Mouse (Mus musculus) heart, postnatal 25 days (tissue): ENCODE measurements around the gene Prn. TPM values are rescaled to one million over a fixed set of nuclear protein-coding genes. Genes with fewer than 3 reads are reported as not detected.

Experiments used
- DNase-seq: peaks from one replicate; pipeline ENCODE4 v3.0.0; 2022; ENCODE audit warnings: low spot score
- intact Hi-C: fragments of 180-260 bp; cut with DNase I; formaldehyde crosslinking; loops from one replicate; pipeline ENCODE4 v1.15.1; 2025
- total RNA-seq, 2 experiments: library from RNA; stranded (reverse); gene quantifications; 2 replicates each; pipeline ENCODE4 v1.2.3; 2021

Prn gene
- total RNA-seq, 2 experiments from 2014 or later: 1.9 to 2.5 TPM

DNA sequence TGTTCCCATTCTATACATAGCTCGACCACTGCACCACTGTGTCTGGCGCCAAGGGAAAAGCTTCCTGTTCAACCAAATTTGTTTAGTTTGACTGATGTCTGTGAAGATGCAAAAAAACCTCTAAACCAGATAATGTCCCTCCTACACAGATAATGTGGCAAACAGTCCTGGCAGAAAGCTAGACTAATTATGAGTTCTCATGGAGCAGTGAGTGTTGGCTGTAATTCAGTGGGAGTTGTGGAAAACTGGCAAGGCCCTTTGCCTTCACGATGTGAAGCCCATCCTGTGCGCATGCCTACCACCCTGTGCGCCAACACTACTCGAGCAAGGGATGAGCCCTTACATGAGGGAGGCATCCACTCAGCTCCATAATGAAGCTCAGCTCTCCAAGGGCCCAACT lies 36.0 kb downstream of the Prn start:
- DNase-seq: peak; percentile 0

DNA sequence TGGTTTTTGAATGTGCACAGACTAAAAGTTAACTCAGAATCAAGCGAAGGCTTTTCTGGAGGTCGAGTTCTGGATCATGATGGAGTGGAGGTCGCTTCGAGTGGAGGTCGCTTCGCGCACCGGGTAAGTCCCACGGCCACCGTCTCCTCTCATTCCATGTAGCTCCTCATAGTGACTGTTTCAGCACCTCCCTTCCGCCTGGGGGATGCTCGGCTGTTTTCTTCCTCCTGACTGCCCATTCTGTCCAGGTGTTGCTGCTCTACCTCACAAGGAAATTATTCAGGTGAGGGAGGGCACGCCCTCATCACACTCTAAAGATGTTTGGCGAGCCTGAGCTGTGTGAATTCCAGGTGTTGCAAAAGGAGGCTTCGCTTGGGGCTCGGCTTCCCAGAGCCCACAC lies 36.6 kb downstream of the Prn start:
- intact Hi-C loops: loop anchor here (5.0 to 10.0 kb wide), 2 partner anchors 44 to 402 kb away; no protein-coding TSS in a partner anchor
- peak; percentile 0 for DNase-seq

More for the DNA sequence above, 36.0 kb downstream of the Prn start:
- intact Hi-C loops: loop anchor here (5.0 to 10.0 kb wide), 2 partner anchors 43 to 401 kb away; no protein-coding TSS in a partner anchor

DNA sequence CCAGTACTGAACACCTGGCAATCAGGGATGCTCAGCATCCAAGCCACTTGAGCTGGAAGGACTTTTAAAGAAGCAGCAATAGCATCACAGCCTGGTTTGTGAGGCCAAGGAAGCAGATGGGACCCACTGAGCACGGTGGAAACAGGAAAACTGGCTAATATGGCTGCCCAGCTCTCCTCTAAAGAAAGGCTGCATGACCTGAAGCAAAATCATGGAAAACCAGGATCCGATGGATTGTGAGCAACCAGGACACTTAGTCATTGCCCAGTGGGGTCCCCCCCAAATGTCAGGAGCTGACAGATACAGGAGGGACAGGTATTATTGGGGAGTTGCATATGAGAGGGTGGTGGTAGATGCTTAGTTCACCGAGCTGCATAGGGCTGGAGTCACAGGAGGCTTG lies 38.4 kb downstream of the Prn start:
- peak; percentile 0 for DNase-seq
- intact Hi-C loops: loop anchor here (5.0 to 10.0 kb wide), 2 partner anchors 46 to 403 kb away; no protein-coding TSS in a partner anchor

DNA sequence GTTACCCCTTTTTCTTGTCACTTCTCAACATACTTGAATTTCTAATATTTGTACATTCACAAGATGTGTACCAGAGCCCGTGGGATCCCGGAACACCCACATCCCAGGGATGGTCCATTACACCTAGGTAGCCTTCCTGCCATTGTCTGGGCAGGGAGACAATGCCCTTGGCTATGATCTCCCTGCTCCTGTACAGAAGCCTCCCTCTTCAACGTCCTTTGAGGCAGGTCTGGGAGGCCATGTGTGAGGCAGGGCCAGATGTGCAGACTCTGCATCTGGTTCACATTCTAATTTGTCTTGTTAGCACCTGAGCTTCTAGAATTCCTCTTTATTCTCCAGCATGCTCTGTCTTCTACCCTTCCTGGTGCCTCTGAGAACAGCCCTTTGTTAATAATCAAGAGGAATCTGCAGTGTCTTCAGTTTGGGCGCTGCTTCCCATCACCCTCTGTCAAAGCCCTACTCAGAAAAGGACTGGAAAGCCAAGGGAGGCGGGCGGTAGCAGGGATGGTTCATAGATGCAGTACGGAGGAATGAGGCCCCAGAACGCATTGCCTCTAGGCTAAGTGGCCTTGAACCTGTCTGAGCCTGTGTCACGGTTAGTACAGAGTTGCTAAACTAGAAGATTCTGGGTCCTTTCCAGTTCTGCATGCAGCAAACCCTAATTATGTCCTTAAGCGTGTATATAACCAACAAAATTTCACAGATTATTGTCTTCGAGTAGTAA lies 39.3 kb downstream of the Prn start:
- intact Hi-C loops: loop anchor here (1.0 to 10.0 kb wide), 3 partner anchors 47 to 404 kb away; no protein-coding TSS in a partner anchor
- no peak for DNase-seq

GRCm38 (mm10) chr2:131949767-131950597 lies 40.2 kb downstream of the Prn start:
- peak; percentile 1 for DNase-seq
- intact Hi-C loops: loop anchor here (1.0 to 10.0 kb wide), 4 partner anchors 48 to 405 kb away; partner anchors contain the start of gene Adra1d

GRCm38 (mm10) chr2:131950598-131951095 lies 40.9 kb downstream of the Prn start, which contains the start of gene Prnd:
Prnd (plus strand) TSS chr2:131950861.
- intact Hi-C loops: loop anchor here (5.0 kb wide), 1 partner anchor 388 kb away; the partner anchor contains the start of gene Adra1d
- peak; percentile 0 for DNase-seq

- no peak for DNase-seq
- intact Hi-C loops: loop anchor here (5.0 kb wide), 1 partner anchor 390 kb away; the partner anchor contains the start of gene Adra1d
These were observed 42.7 kb downstream of the Prn start for GRCm38 (mm10) chr2:131952456-131952855.

- DNase-seq: no peak
- intact Hi-C loops: loop anchor here (5.0 kb wide), 1 partner anchor 391 kb away; the partner anchor contains the start of gene Adra1d
These were observed 43.3 kb downstream of the Prn start for GRCm38 (mm10) chr2:131952961-131953538.

DNA sequence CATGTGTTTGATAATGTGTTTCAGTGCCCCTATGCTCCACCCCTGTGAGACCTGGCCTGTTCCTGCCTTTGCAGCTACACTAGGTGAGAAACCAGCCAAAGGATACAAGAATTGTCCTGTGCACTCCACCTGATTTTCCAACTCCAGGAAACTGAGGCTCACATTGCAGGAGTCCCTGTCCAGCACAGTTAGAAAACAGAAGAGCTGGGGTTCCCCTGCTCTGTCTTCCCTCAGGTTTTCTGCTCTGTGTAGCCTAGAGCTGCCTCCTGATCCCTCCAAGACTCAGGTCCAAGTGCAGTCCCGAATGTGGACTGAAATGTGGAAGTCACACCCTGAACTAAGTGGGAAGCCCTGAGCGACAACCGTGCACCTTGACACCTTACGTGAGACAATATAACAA lies 44.0 kb downstream of the Prn start:
- no peak for DNase-seq
- intact Hi-C loops: loop anchor here (5.0 kb wide), 1 partner anchor 391 kb away; the partner anchor contains the start of gene Adra1d

GRCm38 (mm10) chr2:131954835-131955234 lies 45.1 kb downstream of the Prn start:
- intact Hi-C loops: loop anchor here (5.0 kb wide), 1 partner anchor 393 kb away; the partner anchor contains the start of gene Adra1d

GRCm38 (mm10) chr2:131955264-131955663 lies 45.5 kb downstream of the Prn start:
- DNase-seq: no peak
- intact Hi-C loops: no loop called here

More at GRCm38 (mm10) chr2:131954835-131955234, 45.1 kb downstream of the Prn start:
- DNase-seq: no peak

DNA sequence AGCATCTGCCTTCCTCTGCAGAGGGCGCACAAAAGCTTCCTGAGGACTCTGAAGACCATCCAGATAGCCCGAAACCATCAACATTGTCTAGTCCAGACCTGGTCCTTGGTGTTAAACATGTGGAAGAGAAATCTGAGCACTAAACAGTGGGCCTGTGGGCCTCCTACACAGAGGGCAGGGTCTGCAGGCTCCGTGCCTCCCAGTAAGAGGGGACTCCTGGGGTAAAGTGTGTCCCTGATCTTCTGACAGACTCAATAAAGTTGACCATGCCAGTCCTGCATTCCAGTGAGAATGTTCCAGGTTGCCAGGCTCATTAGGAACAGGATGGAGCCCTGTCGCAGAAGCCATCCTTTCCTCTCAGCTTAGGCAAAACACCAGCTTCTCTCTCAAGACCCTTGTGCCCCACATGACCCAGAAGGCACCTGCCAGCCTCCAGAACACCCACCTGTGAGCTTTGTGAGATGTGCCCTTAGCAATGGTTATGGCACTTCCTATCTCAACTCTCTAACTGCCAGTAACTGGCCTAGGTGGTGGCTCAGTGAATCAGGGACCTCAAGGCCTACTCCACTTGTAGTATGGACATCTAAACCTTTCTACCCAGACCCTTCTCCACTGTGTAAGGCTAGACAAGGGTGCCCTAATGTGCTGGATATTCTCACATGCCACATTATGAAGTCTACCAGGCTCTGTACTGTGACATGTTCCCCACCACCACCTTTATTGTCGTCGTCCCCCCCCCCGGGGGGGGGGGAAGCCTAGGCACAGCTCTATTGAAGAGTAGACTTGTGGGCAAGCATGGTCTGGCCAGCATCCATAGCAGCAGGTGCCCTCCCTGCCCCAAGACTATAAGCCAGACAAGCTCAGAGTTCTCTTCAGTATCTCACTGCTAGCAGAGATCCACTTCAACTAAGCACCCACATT lies 46.8 kb downstream of the Prn start:
- no peak for DNase-seq
- intact Hi-C loops: no loop called here

- DNase-seq: no peak
- intact Hi-C loops: no loop called here
These were observed 48.0 kb downstream of the Prn start for GRCm38 (mm10) chr2:131957731-131958222.

GRCm38 (mm10) chr2:131961671-131962070 lies 51.9 kb downstream of the Prn start:
- intact Hi-C loops: no loop called here
- DNase-seq: no peak

DNA sequence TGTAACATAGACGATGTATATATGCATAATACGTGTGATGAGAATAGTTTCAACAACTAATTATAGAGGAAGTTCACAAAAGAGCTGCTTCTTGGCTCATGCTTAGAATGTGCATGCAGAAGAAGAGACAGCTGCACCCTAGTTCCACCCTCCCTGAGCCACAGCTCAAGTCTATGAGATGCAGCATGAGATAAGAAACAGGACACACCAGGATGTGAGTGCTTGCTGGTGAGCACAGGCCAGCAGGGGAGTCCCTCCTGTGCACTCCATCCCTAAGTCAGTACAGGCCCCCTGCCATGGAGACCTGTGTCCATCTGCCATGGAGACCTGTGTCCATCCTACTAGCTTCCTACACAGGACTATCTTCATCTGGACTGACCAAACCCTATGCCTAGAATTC lies 60.8 kb downstream of the Prn start:
- no peak for DNase-seq
- intact Hi-C loops: no loop called here

GRCm38 (mm10) chr2:131971098-131971497 lies 61.3 kb downstream of the Prn start:
- intact Hi-C loops: no loop called here
- no peak for DNase-seq

- intact Hi-C loops: no loop called here
These were observed 66.9 kb downstream of the Prn start for GRCm38 (mm10) chr2:131976663-131977062.

GRCm38 (mm10) chr2:131980866-131981265 lies 71.1 kb downstream of the Prn start:
- peak; percentile 32 for DNase-seq
- intact Hi-C loops: loop anchor here (10.0 kb wide), 1 partner anchor 504 kb away; no protein-coding TSS in a partner anchor

More at GRCm38 (mm10) chr2:131976663-131977062, 66.9 kb downstream of the Prn start:
- no peak for DNase-seq
